Mouse (Mus musculus) induced T-regulatory cell, adult 2 months (primary cell): ENCODE data around the gene Wdr93.

ENCODE experiments used
- DNase-seq: peaks from one replicate; pipeline ENCODE4 v3.0.0-alpha.2; 2012; ENCODE audit warnings: low read depth

Gene Wdr93

DNA sequence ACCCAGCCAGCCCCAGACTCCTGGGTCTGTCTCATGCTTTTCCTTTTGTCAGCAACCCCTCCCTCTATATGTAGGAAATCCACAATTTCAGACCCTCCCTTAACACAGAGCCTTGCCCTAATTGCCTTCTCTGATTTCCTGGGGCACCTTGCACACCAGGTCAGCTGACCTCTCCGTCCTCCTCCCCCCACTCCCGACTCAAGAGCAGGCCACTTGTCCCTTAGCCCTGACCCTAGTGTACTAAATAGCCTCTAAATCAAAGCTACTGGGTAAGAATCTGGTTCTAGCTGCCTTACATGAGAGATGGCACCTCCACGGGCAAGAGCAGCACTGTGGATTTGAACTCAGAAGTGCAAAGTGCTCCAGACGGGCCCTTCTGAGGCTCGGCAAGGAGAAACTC is 59.1 kb downstream of the Wdr93 start:
- DNase-seq: no peak

DNA sequence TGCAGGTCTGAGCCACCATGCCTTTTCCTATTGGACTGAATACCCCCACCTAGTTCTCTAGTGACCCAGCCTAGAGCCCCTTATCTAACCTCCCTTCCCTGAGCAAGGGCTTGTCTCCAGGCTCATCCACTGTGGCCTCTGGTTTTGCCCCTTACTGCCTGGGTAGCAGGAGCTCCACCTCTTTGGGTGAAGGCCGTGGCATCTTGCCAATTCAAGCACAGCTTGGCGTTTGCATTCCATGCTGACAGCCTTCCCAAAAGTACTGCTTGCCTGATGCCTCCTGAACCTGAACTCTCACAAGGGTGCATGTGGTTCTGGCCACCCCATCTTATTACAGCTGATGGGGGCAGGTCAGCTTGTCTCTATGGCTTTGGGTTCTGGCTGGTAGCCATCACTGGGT is 60.9 kb downstream of the Wdr93 start:
- DNase-seq: no peak

DNA sequence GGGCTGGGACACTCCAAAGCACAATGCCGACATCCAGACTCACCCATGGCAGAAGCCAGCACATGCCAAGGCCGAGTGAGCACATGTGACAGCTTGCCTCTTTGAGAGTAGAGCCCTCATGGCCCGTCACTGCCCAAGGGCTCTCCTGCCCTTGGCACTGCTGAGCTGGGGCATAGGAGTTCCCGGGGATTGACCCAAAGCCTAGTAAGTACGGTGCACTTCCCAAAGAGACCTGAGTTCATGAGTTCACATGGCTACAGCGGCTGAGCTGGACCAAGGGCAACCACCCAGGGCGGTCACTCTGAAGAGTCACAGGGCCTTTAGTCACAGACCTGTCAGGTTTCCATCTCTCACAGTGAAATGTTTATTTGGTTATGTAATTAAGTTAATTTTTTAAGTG is 65.6 kb downstream of the Wdr93 start:
- DNase-seq: no peak

DNA sequence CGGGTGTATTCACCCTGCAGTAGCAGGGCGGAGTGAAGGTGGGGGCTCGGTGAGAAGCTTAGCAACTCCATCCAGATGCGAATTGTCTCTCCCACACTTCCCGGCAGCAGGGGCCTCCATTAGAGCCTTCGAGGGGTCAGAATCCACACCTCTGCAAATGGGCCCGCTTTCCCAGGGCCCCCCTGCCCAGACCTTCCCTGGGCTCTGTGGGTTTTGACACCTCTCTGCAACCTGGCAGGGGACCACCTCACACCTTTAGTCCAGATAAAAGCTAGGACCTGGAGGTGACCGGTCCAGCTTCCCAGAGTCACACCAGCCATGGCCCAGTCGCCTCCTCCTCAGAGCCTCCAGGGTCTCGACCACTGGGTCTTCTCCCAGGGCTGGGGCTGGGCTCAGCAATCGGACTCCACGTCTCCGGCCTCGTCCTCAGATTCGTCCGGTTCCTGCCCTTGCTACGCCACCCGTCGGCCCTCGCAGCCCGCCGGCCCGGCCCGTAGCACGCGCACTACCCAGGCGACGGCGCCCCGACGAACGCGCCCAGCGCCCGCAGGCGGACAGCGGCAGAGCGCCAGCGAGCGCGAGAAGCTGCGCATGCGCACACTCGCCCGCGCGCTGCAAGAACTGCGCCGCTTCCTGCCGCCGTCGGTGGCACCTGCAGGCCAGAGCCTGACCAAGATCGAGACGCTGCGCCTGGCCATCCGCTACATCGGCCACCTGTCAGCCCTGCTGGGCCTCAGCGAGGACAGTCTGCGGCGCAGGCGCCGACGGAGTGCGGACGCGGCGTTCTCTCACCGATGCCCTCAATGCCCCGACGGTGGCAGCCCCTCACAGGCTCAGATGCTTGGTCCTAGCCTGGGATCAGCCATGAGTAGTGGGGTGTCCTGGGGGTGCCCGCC is 67.9 kb downstream of the Wdr93 start, which contains the start of gene Mesp2:
Gene Mesp2 (plus strand): TSS at position 117 of the 896 bp plus-strand sequence.
- DNase-seq: peak; percentile 84

DNA sequence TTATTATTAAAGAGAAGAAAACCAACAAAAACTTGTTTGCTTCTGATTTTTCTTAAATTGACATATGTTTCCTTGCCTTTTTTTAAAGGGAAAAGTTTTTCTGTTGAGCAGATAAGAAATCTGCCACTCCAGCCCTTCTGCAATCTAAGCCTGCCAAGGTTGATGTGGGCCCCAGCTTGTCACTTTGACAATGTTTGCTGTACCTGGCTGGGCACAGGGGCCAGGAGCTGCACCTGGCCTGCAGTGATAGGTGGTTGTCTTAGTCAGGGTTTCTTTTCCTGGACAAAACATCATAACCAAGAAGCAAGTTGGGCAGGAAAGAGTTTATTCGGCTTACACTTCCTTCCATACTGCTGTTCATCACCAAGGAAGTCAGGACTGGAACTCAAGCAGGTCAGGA is 70.4 kb downstream of the Wdr93 start:
- DNase-seq: no peak

DNA sequence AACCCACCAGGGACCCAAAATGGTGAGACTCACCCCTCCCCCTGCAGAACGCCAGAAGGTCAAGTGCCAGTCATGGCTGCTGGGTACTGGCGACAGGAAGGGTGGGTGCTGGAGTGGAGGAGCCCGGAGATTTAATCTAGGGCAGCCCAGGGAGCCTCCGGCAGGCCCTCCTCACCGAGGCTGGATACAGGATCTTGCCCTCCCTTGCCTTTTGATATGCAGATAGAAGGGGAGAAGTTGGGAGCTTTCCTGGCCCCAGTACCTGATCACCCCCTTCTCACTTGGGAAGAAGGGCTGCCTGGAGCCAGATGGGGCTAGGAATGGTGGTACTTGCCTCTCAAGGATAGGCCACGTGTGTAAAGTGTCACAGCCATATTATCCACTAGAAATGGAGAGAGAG is 75.4 kb downstream of the Wdr93 start:
- no peak for DNase-seq

DNA sequence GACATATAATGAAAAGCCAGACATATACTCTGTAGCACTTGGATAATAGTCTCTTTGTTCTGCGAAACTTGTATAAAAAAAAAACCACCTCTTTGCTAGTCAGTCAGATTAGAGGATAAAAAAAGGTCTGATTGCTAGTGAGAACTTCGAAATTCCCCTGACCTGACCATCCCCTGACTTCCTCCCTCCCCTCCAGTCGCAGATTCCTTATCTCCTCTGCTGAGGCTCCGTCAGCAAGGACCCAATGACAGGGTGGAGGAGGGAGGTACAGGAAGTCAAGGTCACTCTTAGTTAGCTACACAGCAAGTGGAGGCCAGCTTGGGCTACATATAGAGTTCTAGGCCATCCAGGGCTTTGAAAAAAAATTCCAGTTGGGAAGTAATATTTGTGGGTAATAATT is 76.6 kb downstream of the Wdr93 start:
- no peak for DNase-seq

DNA sequence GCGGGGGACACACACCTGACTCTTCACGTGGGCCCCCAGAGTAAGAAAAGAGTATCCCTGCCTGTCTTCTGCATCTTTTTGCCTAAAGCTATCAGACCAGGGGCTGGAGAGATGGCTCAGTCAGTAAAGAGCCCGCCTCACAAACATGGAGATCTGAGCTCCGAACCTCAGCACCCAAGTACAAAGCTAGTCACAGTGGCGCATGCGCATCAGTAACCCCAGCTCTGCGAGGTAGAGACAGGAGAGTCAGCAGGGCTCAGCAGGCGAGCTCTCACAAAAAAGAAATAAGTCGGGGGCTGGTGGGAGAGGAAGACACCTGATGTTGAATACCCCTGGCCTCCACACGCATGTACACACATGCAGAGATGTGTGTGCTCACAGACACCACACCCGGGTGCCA is 77.0 kb downstream of the Wdr93 start:
- DNase-seq: no peak

DNA sequence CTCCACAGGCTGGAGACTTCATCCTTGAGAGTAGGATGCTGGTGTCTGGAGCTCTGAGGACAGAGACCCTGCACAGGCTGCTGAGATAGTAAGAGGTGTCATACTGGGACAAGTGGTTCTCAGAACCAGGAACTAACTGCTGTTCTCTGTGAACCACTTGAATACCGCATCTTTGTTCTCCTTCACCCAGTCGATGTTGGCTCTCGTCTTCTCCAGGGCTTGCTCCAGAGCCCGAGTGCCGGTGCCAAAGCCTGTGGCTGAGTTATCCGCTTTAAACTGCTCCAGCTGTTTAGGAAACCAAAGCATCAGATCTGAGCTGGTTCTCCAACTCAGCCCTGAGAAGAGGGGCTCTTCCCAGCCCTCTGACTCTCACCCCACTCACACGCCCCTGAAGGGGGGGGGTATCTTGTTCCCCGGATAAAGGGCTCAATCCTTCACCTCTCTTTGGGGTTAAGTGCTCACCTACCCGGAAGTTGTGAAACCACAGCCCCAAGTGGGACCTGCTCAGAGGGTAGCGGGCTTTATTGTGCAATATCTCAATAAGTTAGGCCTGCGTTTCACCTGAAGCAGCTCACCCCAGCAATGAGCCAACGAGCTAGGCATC is 79.2 kb downstream of the Wdr93 start:
- no peak for DNase-seq

DNA sequence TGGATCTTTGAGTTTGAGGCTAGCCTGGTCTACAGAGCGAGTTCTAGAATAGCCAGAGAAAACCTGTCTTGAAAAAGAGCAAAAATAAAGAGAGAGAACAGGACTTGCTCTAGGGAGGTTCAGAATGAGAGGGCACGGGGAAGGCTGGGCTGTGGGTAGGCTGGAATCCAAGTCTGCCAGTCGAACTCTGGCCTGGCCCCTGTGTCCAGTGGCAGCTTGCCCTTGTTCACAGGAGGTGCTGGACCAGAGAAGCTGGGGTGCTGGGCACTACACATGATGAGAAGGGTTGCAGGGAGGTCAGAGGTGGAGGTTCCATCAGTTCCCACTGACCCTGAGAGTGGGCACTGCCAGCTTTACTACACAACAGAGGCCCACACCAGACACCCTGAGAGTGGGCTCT is 85.4 kb downstream of the Wdr93 start:
- DNase-seq: no peak

DNA sequence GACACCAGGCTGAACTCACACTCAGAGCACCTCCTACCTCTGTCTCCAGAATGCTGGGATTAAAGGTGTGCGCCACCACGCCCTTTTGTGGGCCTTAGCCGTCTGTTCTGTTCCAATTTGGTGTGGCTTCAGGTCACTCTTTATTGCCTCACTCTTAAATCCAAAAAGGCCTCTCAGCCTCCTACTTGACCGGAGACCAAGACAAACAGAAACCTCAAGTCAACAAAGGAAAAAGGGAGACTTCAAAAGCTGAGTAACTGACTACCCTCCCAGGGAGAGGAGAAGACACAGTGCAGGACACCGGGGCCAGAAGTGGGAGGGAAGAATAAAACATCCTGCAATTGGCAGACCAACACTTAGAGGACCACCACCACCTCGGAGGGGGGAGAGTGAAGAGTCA is 88.2 kb downstream of the Wdr93 start:
- DNase-seq: no peak

DNA sequence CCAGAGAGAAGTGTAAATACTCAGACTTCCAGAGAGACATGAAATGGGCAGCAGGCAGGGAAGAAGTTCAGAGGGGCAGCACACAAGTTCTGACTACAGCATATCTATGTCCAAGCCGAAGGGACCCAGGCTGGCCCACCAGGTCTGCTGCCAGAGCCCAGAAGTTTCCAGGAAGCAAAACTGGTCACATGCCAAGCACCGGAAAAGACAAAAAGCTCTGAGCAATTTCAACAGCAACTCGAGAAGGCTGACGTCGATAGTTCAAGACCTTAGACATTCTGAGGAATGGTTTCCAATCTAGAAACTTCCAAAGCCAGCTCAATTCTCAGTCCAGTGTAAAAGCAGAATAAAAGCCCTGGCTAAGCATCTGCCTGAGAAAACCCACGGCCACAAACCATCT is 88.6 kb downstream of the Wdr93 start:
- DNase-seq: no peak

DNA sequence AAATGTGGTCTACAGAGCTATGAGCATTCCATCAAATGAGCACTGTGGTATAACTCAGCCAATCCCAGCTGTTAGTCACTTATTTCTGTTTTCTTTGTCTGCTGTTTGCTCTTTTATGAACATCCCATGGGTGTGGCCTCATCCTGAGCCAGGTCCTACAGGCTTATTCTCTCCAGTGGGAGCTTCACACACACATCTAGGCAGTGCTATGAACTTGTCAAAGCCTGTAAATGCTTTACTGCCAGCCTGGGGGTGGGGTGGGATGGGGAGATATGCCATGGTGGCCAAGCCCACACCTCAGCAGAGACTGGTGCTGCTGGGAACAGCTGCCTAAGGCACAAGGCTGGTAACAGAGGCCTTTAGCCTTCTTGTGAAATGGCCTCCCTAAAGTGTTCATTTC is 90.0 kb downstream of the Wdr93 start:
- no peak for DNase-seq

DNA sequence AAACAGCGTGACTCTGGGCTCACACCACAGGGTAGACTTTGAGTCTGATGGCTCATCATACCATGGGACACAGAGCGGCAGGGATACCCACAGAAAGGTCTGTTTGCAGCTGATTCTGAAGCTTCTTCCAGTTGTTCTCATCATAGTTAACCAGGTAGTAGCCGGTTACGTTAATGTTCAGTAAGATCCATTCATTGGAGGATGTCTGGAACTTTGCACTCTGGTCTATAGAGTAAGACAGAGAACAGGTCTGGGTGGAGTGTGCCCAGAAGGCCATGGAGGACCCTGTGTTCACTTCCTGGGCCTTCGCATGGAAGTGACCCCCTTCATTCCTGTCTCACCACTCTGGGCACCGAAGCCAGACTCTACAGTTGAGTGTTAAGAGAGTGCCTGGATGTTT is 92.2 kb downstream of the Wdr93 start:
- DNase-seq: no peak
